Mouse (Mus musculus): ENCODE data around the gene Gemin2. TPM values are rescaled to one million over a fixed set of nuclear protein-coding genes. Genes with fewer than 3 reads are reported as not detected.
"Not testable (repeated sequence)": the region's sequence is repeated elsewhere in the genome, so short reads cannot be mapped to it uniquely, and the experiment has no call there.

Gemin2 gene
- polyA plus RNA-seq, 1 experiment from 2014 or later, result 15.9 TPM

DNA sequence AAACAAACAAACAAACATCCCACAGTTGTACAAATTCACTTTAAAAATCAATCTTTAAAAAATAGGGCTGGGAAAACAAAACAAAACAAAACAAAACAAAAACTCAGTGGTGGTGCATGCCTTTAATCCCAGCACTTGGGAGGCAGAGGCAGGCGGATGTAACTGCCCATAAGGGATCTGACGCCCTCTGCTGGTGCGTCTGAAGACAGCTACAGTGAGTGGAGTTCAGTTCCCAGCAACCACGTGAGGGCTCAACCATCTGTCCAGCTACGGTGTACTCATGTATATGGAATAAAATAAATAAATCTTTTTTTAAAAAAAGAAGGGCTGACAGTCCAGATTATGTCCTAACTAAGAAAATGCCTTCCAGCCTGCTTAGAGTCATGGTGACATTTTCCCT, 18.9 kb downstream of the Gemin2 start:
- peaks cover 2% of the 10 kb centered on the region; the same call in 1 of the 2 replicates for H3K36me3 ChIP-seq (replicated peaks)
- no peak for ATAC-seq (replicated peaks)
- no peaks in the 10 kb centered on the region for H3K4me1 ChIP-seq
- 74% methylated on average over 5 of the region's 5 CpGs for WGBS
- no peak overlapping the region for H3K4me3 ChIP-seq
- H3K27ac ChIP-seq, result no peak overlapping the region
- H3K27me3 ChIP-seq (replicated peaks), result no peaks in the 10 kb centered on the region
- H3K4me2 ChIP-seq, result no peak overlapping the region
- no peak overlapping the region for H3K9ac ChIP-seq
- H3K9me3 ChIP-seq, result no peaks in the 10 kb centered on the region

DNA sequence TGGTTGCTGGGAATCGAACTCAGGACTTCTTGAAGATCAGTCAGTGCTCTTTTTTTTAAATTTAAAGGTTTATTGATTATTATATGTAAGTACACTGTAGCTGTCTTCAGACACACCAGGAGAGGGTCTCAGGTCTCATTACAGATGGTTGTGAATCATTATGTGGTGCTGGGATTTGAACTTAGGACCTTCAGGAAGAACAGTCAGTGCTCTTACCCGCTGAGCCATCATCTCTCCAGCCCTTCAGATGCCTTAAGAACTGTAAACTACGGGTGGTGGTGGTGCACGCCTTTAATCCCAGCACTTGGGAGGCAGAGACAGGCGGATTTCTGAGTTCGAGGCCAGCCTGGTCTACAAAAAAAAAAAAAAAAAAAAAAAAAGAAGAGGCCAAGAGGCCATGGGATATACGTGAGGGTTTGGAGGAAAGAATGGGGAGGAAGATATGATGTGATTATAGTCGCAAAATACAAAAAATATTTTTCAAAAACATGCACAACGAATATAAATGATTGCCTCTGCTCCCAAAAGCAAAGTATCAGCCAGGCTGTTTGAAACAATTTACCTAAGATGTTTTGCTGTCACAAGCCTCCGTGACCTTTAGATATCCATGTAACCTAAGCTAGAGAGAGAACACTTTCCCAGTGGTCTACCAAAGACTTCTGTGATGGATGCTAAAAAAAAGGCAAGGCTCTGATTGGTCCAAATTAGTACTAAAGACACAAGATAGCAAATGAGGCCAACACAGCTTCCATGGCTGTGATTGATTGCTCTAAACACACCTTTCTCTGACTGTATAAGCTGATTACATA, 26.2 kb downstream of the Gemin2 start:
- WGBS, result 71% methylated on average over 10 of the region's 10 CpGs
- no peaks in the 10 kb centered on the region for H3K27me3 ChIP-seq (replicated peaks)
- 0 out of 2 replicates have a peak, but pooled peaks cover 6% of the 10 kb centered on the region for H3K4me1 ChIP-seq
- 0 out of 2 replicates have a peak, but pooled peaks have one; percentile 9 for ATAC-seq (replicated peaks)
- H3K4me3 ChIP-seq, result no peak overlapping the region
- H3K9ac ChIP-seq, result no peak overlapping the region
- peak overlapping the region; percentile 33; the same call in 1 of the 2 replicates for H3K4me2 ChIP-seq
- no peak overlapping the region for H3K27ac ChIP-seq
- H3K9me3 ChIP-seq, result no peaks in the 10 kb centered on the region
- peaks cover 5% of the 10 kb centered on the region; the same call in 1 of the 2 replicates for H3K36me3 ChIP-seq (replicated peaks)

DNA sequence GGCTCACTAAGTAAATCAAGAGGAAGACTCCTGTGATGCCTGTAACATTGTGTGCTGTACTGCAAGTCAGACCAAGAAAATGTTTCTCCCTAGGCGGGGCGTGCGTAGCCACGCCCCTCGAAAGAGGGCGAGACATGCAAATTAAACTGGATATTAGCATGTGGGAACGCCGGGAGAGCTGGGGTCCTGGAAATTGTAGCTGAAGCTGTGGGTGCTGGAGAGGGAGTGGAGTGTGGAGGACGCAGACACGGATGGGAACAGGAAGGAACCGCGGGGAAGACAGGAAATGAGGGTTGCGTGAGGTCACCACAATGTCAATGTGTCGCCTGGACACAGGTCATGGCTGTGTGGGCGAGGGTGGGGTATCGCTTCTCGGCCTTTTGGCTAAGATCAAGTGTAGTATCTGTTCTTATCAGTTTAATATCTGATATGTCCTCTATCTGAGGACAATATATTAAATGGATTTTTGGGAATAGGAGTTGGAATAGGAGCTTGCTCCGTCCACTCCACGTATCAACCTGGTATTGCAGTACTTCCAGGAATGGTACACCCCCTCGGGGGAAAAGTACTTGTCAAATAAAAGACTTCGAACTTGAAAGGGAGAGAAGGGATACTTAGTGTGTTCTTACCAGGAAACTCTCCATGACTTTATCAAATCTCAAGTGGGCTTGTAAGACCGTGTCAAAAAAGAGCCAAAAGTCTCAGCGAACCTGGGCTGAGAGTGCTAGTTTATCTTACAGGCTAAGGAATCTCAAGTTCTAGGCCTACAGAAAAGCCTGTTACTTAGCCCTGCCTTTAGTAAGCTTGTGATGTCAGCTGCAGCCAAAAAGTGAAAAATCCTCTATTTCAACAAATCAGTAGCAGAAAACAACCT, 27.0 kb downstream of the Gemin2 start:
- Histone ChIP-seq H3K9ac (no peak overlapping the region), H3K4me3 (0 out of 2 replicates have a peak overlapping the region, but pooled peaks have one; percentile 15), H3K27me3 (replicated peaks) (no peaks in the 10 kb centered on the region), H3K4me2 (peak overlapping the region; percentile 33), H3K9me3 (no peaks in the 10 kb centered on the region), H3K36me3 (replicated peaks) (peaks cover 7% of the 10 kb centered on the region; the same call in 1 of the 2 replicates), H3K27ac (peak overlapping the region; percentile 60), H3K4me1 (0 out of 2 replicates have a peak, but pooled peaks cover 6% of the 10 kb centered on the region)
- peak; percentile 82 for ATAC-seq (replicated peaks)
- WGBS, result 5% methylated on average over 23 of the region's 23 CpGs

DNA sequence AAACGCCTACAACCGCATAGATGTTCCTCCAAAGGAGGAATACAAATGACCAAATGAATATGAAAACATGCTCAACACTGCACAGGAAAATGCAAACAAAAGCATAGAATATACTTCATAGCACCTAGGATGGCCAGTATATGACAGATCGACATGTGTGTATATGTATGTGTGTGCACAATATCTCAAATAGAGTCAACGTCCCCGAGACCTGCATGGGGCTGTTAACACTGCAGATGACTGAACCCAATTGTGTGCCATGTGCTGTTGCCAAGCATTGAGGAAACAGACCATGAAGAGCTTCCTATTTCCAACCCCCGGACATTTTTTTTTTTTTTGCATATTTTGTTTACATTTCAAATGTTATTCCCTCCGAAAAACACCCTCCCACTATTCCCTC, 27.7 kb downstream of the Gemin2 start:
- H3K36me3 ChIP-seq (replicated peaks), result peaks cover 10% of the 10 kb centered on the region; the same call in 1 of the 2 replicates

GRCm38 (mm10) chr12:59052470-59052869, 39.3 kb downstream of the Gemin2 start:
- Histone ChIP-seq H3K4me1 (no peaks in the 10 kb centered on the region), H3K4me2 (no peak overlapping the region), H3K4me3 (no peak overlapping the region), H3K27me3 (replicated peaks) (no peaks in the 10 kb centered on the region), H3K27ac (no peak overlapping the region), H3K36me3 (replicated peaks) (peaks cover 15% of the 10 kb centered on the region; the same call in 1 of the 2 replicates), H3K9ac (no peak overlapping the region), H3K9me3 (no peaks in the 10 kb centered on the region)
- WGBS, result 96% methylated on average over 3 of the region's 3 CpGs
- ATAC-seq (replicated peaks), result no peak

More for the DNA sequence above, 27.7 kb downstream of the Gemin2 start:
- Histone ChIP-seq H3K4me2 (no peak overlapping the region), H3K9ac (no peak overlapping the region), H3K4me3 (no peak overlapping the region), H3K4me1 (0 out of 2 replicates have a peak, but pooled peaks cover 6% of the 10 kb centered on the region), H3K27me3 (replicated peaks) (no peaks in the 10 kb centered on the region), H3K9me3 (no peaks in the 10 kb centered on the region), H3K27ac (no peak overlapping the region)
- WGBS, result 36% methylated on average over 7 of the region's 7 CpGs
- ATAC-seq (replicated peaks), result peak; percentile 65; the same call in 1 of the 2 replicates

- WGBS, result 90% methylated on average over 5 of the region's 5 CpGs
- no peak overlapping the region for H3K27ac ChIP-seq
Measured at GRCm38 (mm10) chr12:59053166-59053565, 40.0 kb downstream of the Gemin2 start.

DNA sequence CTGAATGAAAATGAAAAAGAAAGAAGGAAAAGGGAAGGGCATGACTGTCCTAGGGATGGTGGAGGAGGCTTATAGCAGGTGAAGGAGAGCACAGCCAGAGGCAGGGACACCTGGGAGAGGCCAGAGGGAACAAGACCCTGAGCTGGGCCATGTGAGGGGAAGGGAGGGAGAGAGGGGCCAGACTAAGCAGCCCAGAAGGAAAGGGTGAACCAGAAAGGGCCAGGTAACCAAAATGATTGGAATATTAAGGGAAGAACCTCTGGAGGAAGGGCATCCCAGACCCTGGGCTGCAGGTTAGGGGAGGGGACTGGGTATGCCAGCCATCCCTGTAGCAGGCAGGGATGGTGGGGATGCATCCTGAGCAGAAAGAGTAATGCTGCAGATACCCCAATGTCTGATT, 40.8 kb downstream of the Gemin2 start:
- ATAC-seq (replicated peaks), result no peak
- Histone ChIP-seq H3K4me1 (peaks cover 12% of the 10 kb centered on the region), H3K9me3 (no peaks in the 10 kb centered on the region), H3K9ac (no peak overlapping the region), H3K4me3 (no peak overlapping the region), H3K27ac (no peak overlapping the region), H3K27me3 (replicated peaks) (no peaks in the 10 kb centered on the region), H3K4me2 (no peak overlapping the region), H3K36me3 (replicated peaks) (peaks cover 11% of the 10 kb centered on the region; the same call in 1 of the 2 replicates)

More at GRCm38 (mm10) chr12:59053166-59053565, 40.0 kb downstream of the Gemin2 start:
- no peak overlapping the region for H3K9ac ChIP-seq
- H3K4me3 ChIP-seq, result no peak overlapping the region
- H3K27me3 ChIP-seq (replicated peaks), result no peaks in the 10 kb centered on the region
- no peaks in the 10 kb centered on the region for H3K9me3 ChIP-seq
- H3K4me1 ChIP-seq, result peaks cover 4% of the 10 kb centered on the region; the same call in 1 of the 2 replicates
- no peak overlapping the region for H3K4me2 ChIP-seq
- ATAC-seq (replicated peaks), result no peak
- H3K36me3 ChIP-seq (replicated peaks), result peaks cover 14% of the 10 kb centered on the region; the same call in 1 of the 2 replicates

DNA sequence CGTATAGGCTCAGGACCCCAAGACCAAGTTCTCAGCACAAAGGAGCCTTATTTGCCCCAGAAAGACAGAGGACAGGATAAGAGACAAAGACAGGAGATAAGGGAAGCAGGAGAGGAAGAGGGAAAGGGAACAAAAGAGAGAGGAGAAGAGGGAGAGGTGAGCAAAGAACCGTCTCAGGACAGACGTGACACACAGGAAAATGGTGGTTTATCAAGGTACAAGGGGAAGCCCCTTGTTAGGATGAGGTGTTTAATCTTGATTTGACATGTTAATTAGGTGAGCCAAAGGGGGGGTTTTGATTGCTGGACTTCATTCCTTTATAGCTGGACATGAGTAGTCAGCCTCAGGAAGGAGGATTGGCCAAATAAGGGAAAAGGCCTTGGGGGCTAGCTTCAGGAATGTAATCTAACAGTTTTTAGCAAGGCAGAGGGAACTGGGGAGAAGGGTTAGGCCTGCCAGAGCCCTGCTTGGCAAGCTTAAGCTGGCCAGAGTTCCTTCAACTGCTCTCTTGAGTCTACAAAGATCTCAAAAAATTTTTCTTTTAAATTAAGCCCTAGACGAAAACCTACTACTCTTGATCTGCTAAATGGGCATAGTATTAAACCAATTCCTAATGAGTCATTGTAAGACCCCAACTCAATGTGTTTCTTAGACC, 42.1 kb downstream of the Gemin2 start:
- peaks cover 25% of the 10 kb centered on the region for H3K4me1 ChIP-seq
- no peaks in the 10 kb centered on the region for H3K9me3 ChIP-seq
- H3K27me3 ChIP-seq (replicated peaks), result no peaks in the 10 kb centered on the region
- no peak overlapping the region for H3K4me2 ChIP-seq
- H3K4me3 ChIP-seq, result no peak overlapping the region
- H3K9ac ChIP-seq, result no peak overlapping the region
- H3K27ac ChIP-seq, result no peak overlapping the region
- H3K36me3 ChIP-seq (replicated peaks), result peaks cover 4% of the 10 kb centered on the region; the same call in 1 of the 2 replicates
- 88% methylated on average over 4 of the region's 4 CpGs for WGBS
- no peak for ATAC-seq (replicated peaks)

DNA sequence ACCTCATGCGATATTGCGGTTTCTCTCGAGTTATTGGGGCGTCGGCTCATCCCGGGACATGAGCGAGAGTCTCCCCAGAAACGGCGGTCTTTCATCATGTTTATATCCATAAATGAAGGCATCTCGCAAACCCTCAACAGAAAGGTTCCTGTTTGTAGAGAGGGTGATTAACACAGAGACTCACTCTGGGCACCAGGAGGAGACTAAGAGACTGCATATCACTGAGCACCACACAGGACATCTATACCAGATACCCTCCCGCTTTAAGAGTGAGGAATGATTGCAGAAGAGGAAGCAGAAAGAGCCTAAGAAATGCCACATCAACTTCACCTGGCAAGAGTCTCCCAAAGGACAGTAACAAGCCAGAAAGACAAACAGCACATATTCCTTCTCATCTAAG, 43.0 kb downstream of the Gemin2 start:
- H3K4me1 ChIP-seq, result peaks cover 27% of the 10 kb centered on the region
- no peak for ATAC-seq (replicated peaks)
- no peak overlapping the region for H3K27ac ChIP-seq
- peaks cover 4% of the 10 kb centered on the region; the same call in 1 of the 2 replicates for H3K36me3 ChIP-seq (replicated peaks)
- H3K4me2 ChIP-seq, result no peak overlapping the region
- no peaks in the 10 kb centered on the region for H3K27me3 ChIP-seq (replicated peaks)
- H3K4me3 ChIP-seq, result no peak overlapping the region
- no peak overlapping the region for H3K9ac ChIP-seq
- H3K9me3 ChIP-seq, result no peaks in the 10 kb centered on the region
- 96% methylated on average over 11 of the region's 11 CpGs for WGBS

GRCm38 (mm10) chr12:59058242-59058641, 45.0 kb downstream of the Gemin2 start:
- H3K4me2 ChIP-seq, result not testable (repeated sequence)

GRCm38 (mm10) chr12:59060322-59060721, 47.1 kb downstream of the Gemin2 start:
- ATAC-seq (replicated peaks), result no peak
- WGBS, result 65% methylated on average over 4 of the region's 4 CpGs
- H3K4me3 ChIP-seq, result peak overlapping the region; percentile 87
- peak overlapping the region; percentile 99 for H3K9ac ChIP-seq
- H3K27ac ChIP-seq, result peak overlapping the region; percentile 98
- H3K27me3 ChIP-seq (replicated peaks), result no peaks in the 10 kb centered on the region
- peak overlapping the region; percentile 68 for H3K4me2 ChIP-seq
- H3K36me3 ChIP-seq (replicated peaks), result 0 out of 2 replicates have a peak, but pooled peaks cover 4% of the 10 kb centered on the region
- H3K4me1 ChIP-seq, result peaks cover 27% of the 10 kb centered on the region
- no peaks in the 10 kb centered on the region for H3K9me3 ChIP-seq

More at GRCm38 (mm10) chr12:59058242-59058641, 45.0 kb downstream of the Gemin2 start:
- not testable (repeated sequence) for ATAC-seq (replicated peaks); H3K9me3 ChIP-seq; H3K27me3 ChIP-seq (replicated peaks); H3K27ac ChIP-seq; H3K4me3 ChIP-seq; H3K9ac ChIP-seq; H3K36me3 ChIP-seq (replicated peaks)
- peaks cover 27% of the 10 kb centered on the region for H3K4me1 ChIP-seq
- WGBS, result 87% methylated on average over 5 of the region's 5 CpGs

Data from midbrain, embryonic 15.5 days (tissue).